Mouse (Mus musculus): ENCODE data around the gene Gpbp1l1. TPM values are rescaled to one million over a fixed set of nuclear protein-coding genes. Genes with fewer than 3 reads are reported as not detected.

Gpbp1l1 gene
- 47.9 and 51.2 TPM in 2 replicates for polyA plus RNA-seq (2014; fragmentation: Nextera tagmentation; extraction: Ambion mirVana)

DNA sequence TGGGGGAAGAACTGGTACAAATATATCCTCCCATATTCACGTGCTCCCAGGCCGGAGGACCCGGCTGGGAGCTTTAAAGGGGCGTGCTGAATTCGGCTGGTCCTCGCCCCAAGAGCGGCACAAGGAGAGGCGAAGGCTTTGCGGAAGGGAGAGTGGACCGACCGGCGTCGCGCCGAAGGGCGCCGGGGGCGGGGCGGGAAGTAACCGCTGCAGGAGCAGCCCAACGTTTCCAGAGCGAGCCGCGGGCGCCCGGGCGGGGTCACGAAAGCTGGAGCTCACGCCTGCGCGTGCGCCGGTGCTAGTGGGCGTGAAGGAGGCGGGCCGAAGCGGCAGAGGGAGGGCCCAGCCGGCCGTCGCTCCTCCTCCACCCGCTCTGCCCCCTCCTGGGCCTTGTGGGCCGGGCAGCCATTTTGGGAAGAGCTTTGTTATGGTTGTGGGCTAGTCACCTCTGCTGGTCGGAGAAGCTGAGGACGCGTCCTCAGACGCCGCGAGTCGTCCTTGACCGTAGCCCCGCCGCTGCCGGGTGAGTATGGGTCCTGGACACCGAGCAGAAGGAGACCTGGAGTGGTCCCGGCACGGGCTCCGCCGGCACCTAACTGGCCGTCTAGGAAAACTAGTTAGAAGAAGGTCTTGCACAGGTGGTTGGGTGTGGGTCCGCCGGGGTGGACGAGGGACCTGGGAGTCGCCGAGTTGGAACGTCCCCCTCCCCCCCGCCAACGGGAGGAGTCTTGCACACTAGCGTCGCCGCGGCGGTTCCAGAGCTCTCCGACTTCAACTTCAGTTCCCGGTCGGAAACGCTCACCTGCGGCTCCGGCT lies at the start of gene Gpbp1l1:
TSS of gene Gpbp1l1 (plus strand) at position 353 of the 816 bp plus-strand sequence.
- peak; percentile 95 for ATAC-seq (replicated peaks; ENCODE audit: insufficient number of reproducible peaks, low FRiP score, low TSS enrichment, low read depth)
- H3K4me2 ChIP-seq (ENCODE audit: low read depth, low read length): peak within 1 kb of the TSS; percentile 69
- peak within 1 kb of the TSS; percentile 84 for H3K9ac ChIP-seq (replicated peaks; ENCODE audit: low read length)
- H3K27ac ChIP-seq (replicated peaks; ENCODE audit: low read depth, low read length): peak within 1 kb of the TSS; percentile 86
- WGBS: under 1% methylated on average over 69 of the region's 78 CpGs
- H3K4me1 ChIP-seq (ENCODE audit: control insufficient read depth, insufficient read depth, low read length): no peaks in the 10 kb centered on the region
- no peaks in the 10 kb centered on the region for H3K27me3 ChIP-seq (ENCODE audit: control insufficient read depth, insufficient read depth, low read length)
- peak within 1 kb of the TSS; percentile 80 for H3K4me3 ChIP-seq (ENCODE audit: low read depth, low read length)
- DNase-seq (ENCODE audit: low spot score): peak; percentile 97
- H3K9me3 ChIP-seq (replicated peaks; ENCODE audit: control insufficient read depth, low read length): no peaks in the 10 kb centered on the region
- no peaks in the 10 kb centered on the region for H3K36me3 ChIP-seq (replicated peaks; ENCODE audit: control insufficient read depth, insufficient read depth, low read depth, low read length)

GRCm38 (mm10) chr4:116531109-116531508 lies 26.3 kb upstream of the Gpbp1l1 start:
- Histone ChIP-seq H3K36me3 (replicated peaks; ENCODE audit: control insufficient read depth, insufficient read depth, low read depth, low read length) (no peaks in the 10 kb centered on the region; the same call in 1 of the 2 replicates), H3K9ac (replicated peaks; ENCODE audit: low read length) (no peak overlapping the region), H3K4me3 (ENCODE audit: low read depth, low read length) (no peak overlapping the region), H3K4me1 (ENCODE audit: control insufficient read depth, insufficient read depth, low read length) (no peaks in the 10 kb centered on the region), H3K9me3 (replicated peaks; ENCODE audit: control insufficient read depth, low read length) (no peaks in the 10 kb centered on the region), H3K27me3 (ENCODE audit: control insufficient read depth, insufficient read depth, low read length) (no peaks in the 10 kb centered on the region), H3K27ac (replicated peaks; ENCODE audit: low read depth, low read length) (no peak overlapping the region), H3K4me2 (ENCODE audit: low read depth, low read length) (no peak overlapping the region)
- no peak for DNase-seq (ENCODE audit: low spot score)
- 52% methylated on average over 2 of the region's 2 CpGs for WGBS
- no peak for ATAC-seq (replicated peaks; ENCODE audit: insufficient number of reproducible peaks, low FRiP score, low TSS enrichment, low read depth)

- H3K27me3 ChIP-seq (ENCODE audit: control insufficient read depth, insufficient read depth, low read length): no peaks in the 10 kb centered on the region
- no peak overlapping the region for H3K9ac ChIP-seq (replicated peaks; ENCODE audit: low read length)
- no peaks in the 10 kb centered on the region for H3K36me3 ChIP-seq (replicated peaks; ENCODE audit: control insufficient read depth, insufficient read depth, low read depth, low read length)
- H3K4me1 ChIP-seq (ENCODE audit: control insufficient read depth, insufficient read depth, low read length): no peaks in the 10 kb centered on the region
- ATAC-seq (replicated peaks; ENCODE audit: insufficient number of reproducible peaks, low FRiP score, low TSS enrichment, low read depth): no peak
- DNase-seq (ENCODE audit: low spot score): no peak
- no peak overlapping the region for H3K27ac ChIP-seq (replicated peaks; ENCODE audit: low read depth, low read length)
- no peak overlapping the region for H3K4me2 ChIP-seq (ENCODE audit: low read depth, low read length)
- H3K4me3 ChIP-seq (ENCODE audit: low read depth, low read length): no peak overlapping the region
- no peaks in the 10 kb centered on the region for H3K9me3 ChIP-seq (replicated peaks; ENCODE audit: control insufficient read depth, low read length)
These were observed 21.1 kb upstream of the Gpbp1l1 start for GRCm38 (mm10) chr4:116536351-116536750.

GRCm38 (mm10) chr4:116537737-116538136 lies 19.7 kb upstream of the Gpbp1l1 start:
- WGBS: 84% methylated on average over 3 of the region's 3 CpGs
- Histone ChIP-seq H3K4me3 (ENCODE audit: low read depth, low read length) (no peak overlapping the region), H3K9me3 (replicated peaks; ENCODE audit: control insufficient read depth, low read length) (no peaks in the 10 kb centered on the region), H3K4me1 (ENCODE audit: control insufficient read depth, insufficient read depth, low read length) (no peaks in the 10 kb centered on the region), H3K4me2 (ENCODE audit: low read depth, low read length) (no peak overlapping the region), H3K27me3 (ENCODE audit: control insufficient read depth, insufficient read depth, low read length) (no peaks in the 10 kb centered on the region), H3K36me3 (replicated peaks; ENCODE audit: control insufficient read depth, insufficient read depth, low read depth, low read length) (no peaks in the 10 kb centered on the region), H3K27ac (replicated peaks; ENCODE audit: low read depth, low read length) (no peak overlapping the region), H3K9ac (replicated peaks; ENCODE audit: low read length) (no peak overlapping the region)
- no peak for DNase-seq (ENCODE audit: low spot score)
- ATAC-seq (replicated peaks; ENCODE audit: insufficient number of reproducible peaks, low FRiP score, low TSS enrichment, low read depth): no peak

DNA sequence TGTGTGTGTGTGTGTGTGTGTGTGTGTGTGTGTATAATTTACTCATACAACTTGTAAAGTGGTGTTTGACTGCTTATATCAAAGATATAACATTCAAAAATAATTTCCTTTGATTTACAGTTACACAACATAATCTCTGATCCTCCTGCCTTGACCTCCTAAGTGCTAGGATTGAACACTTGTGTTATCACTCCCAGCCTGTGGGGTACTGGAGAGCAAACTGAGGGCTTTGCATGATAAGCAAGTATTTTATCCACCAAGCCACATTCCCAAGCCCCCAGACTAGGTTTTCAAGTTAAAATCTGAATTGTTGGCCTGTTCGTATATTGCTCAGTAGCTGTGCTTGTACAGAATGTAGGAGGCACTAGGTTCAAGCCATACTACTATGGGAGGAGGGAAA lies 7.0 kb upstream of the Gpbp1l1 start:
- Histone ChIP-seq H3K4me2 (ENCODE audit: low read depth, low read length) (no peak overlapping the region), H3K4me1 (ENCODE audit: control insufficient read depth, insufficient read depth, low read length) (no peaks in the 10 kb centered on the region), H3K9ac (replicated peaks; ENCODE audit: low read length) (no peak overlapping the region), H3K27me3 (ENCODE audit: control insufficient read depth, insufficient read depth, low read length) (no peaks in the 10 kb centered on the region), H3K9me3 (replicated peaks; ENCODE audit: control insufficient read depth, low read length) (no peaks in the 10 kb centered on the region), H3K27ac (replicated peaks; ENCODE audit: low read depth, low read length) (no peak overlapping the region), H3K4me3 (ENCODE audit: low read depth, low read length) (no peak overlapping the region), H3K36me3 (replicated peaks; ENCODE audit: control insufficient read depth, insufficient read depth, low read depth, low read length) (no peaks in the 10 kb centered on the region)
- DNase-seq (ENCODE audit: low spot score): no peak
- 88% methylated on average over 1 of the region's 1 CpGs for WGBS
- no peak for ATAC-seq (replicated peaks; ENCODE audit: insufficient number of reproducible peaks, low FRiP score, low TSS enrichment, low read depth)

- Histone ChIP-seq H3K4me3 (ENCODE audit: low read depth, low read length) (no peak overlapping the region), H3K36me3 (replicated peaks; ENCODE audit: control insufficient read depth, insufficient read depth, low read depth, low read length) (no peaks in the 10 kb centered on the region), H3K9me3 (replicated peaks; ENCODE audit: control insufficient read depth, low read length) (no peaks in the 10 kb centered on the region), H3K27ac (replicated peaks; ENCODE audit: low read depth, low read length) (no peak overlapping the region), H3K27me3 (ENCODE audit: control insufficient read depth, insufficient read depth, low read length) (no peaks in the 10 kb centered on the region), H3K4me2 (ENCODE audit: low read depth, low read length) (no peak overlapping the region), H3K4me1 (ENCODE audit: control insufficient read depth, insufficient read depth, low read length) (no peaks in the 10 kb centered on the region), H3K9ac (replicated peaks; ENCODE audit: low read length) (no peak overlapping the region)
- WGBS: 90% methylated on average over 3 of the region's 3 CpGs
- ATAC-seq (replicated peaks; ENCODE audit: insufficient number of reproducible peaks, low FRiP score, low TSS enrichment, low read depth) (no peak), DNase-seq (ENCODE audit: low spot score) (no peak)
These were observed 4.4 kb upstream of the Gpbp1l1 start for GRCm38 (mm10) chr4:116553035-116553434.

DNA sequence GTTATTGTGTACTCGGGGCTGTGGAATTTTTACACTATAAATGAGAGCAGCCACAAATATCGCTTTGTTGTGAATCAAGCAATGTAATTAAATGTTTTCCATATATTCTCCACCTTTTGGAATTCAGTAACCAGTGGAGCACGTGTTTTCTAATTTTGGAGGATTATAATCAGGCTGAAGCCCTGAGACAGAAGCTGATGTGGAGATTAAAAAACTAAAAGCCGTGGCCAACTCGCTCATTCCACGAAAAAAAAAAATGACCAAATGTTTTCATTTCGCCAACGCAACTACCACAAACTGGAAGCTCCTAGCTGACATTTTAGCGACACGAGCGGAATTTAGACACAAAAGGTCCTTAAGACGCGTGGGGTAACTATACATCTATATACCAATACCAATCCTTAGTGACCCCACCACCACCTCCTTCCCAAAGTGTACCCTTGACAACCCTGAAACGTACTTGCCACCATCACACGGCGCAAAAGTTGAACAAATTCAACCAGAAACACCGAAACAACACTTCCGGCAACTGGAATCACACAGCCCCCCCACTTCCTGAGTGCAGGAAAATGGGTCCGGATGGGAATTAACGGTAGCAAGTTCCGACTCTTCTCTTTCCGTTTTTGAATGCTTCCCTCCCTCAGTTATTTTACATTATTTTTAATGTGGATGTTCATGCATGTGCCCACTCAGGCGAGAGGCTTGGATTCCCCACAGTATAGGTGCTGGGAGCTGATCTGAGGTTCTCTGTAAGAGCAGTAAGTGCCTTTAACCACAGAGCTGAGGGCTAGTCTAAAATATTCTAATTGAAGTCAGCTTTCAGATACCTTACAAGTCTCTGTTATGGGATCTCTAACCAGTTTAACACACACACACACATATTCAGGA lies 1.8 kb upstream of the Gpbp1l1 start, which contains the start of gene Tmem69:
TSS of gene Tmem69 (minus strand) at position 524 of the 888 bp plus-strand sequence.
- WGBS: 5% methylated on average over 23 of the region's 23 CpGs
- no peaks in the 10 kb centered on the region for H3K4me1 ChIP-seq (ENCODE audit: control insufficient read depth, insufficient read depth, low read length)
- H3K9ac ChIP-seq (replicated peaks; ENCODE audit: low read length): peak within 1 kb of the TSS; percentile 71
- ATAC-seq (replicated peaks; ENCODE audit: insufficient number of reproducible peaks, low FRiP score, low TSS enrichment, low read depth) (no peak), DNase-seq (ENCODE audit: low spot score) (peak; percentile 90)
- no peaks in the 10 kb centered on the region for H3K36me3 ChIP-seq (replicated peaks; ENCODE audit: control insufficient read depth, insufficient read depth, low read depth, low read length)
- H3K4me2 ChIP-seq (ENCODE audit: low read depth, low read length): peak within 1 kb of the TSS; percentile 69
- H3K27me3 ChIP-seq (ENCODE audit: control insufficient read depth, insufficient read depth, low read length): no peaks in the 10 kb centered on the region
- 0 out of 2 replicates have a peak within 1 kb of the TSS, but pooled peaks have one; percentile 16 for H3K27ac ChIP-seq (replicated peaks; ENCODE audit: low read depth, low read length)
- peak within 1 kb of the TSS; percentile 80 for H3K4me3 ChIP-seq (ENCODE audit: low read depth, low read length)
- H3K9me3 ChIP-seq (replicated peaks; ENCODE audit: control insufficient read depth, low read length): no peaks in the 10 kb centered on the region
